Mouse (Mus musculus): ENCODE measurements around the gene Cyp2d34.

DNA sequence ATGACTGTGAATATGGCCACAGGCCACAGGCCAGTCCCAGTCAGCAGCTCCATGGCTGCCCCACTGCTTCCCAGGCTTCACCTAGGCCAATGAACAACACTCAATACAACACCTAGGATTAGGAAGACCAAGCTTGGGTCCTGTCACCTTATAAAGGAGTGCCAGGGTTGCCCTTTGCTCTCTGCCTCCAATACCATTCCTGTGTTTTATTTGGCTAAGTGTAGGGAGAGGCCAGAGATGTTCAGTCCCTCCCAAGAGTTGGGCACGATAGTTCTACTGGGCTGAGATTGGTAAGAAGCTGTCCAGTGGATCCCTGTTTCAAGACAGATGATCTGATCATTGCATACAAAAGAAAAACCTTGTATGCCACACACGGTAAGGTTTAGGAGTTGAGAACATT, 21.2 kb upstream of the Cyp2d34 start:
- TF ChIP-seq GATA1 (IDR thresholded peaks at IDR 0.05; ENCODE audit: borderline replicate concordance, low read length) (no peak), CTCF (IDR thresholded peaks at IDR 0.05; ENCODE audit: low read depth, low read length) (no peak), GATA2 (IDR thresholded peaks at IDR 0.05; ENCODE audit: borderline replicate concordance, low read depth, low read length) (no peak), POLR2AphosphoS5 (IDR thresholded peaks at IDR 0.05; ENCODE audit: insufficient replicate concordance, low read depth, low read length) (no peak), TAL1 (conservative IDR thresholded peaks at IDR 0.05; ENCODE audit: low read depth, low read length) (no peak)

Data from G1E (cell line).